8 mouse cellular contexts compared by ENCODE assay signal in the genomic region with DNA sequence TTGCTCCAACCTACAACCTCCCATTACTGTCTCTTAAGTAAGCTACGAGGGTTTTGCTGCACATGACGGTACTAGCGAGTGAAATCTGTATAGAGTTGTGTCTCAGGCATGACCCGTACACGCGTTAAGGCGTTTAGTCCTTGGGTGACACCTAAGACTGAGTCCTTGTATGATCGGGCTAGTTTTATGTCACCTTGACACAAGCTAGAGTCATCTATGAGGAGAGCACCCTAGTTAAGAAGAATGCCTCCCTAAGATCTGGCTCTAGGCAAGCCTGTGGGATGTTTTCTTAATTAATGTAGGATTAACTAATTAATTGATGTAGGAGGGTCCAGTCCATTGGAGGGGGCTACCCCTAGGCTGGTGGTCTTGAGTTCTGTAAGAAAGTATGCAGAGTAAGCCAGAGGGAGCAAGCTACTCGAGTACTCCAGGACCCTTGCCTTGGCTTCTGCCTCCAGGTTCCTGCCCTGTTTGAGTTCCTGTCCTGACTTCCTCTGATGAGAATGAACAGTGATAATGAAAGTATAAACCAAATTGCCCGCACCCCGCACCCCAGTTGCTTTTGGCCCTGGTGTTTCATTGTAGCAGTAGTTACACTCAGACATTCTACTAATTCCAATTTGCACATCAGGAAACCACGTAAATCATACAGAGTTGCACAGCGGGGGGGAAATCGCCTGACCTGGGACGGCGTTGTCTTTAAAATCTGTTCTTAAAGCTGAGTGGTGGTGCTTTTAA. TPM values are rescaled to one million over a fixed set of nuclear protein-coding genes. Genes with fewer than 3 reads are reported as not detected.
DNase-seq lines count a peak whose midpoint lies in the region; ATAC-seq and TF ChIP-seq lines count a peak whose summit lies in the region.

No protein-coding gene starts in this region.

- DNase-seq in heart, adult 11 months = peak; percentile 94
- DNase-seq in heart, postnatal 25 days (ENCODE audit: low spot score) = no peak
- peak; percentile 10 for DNase-seq in adrenal gland, postnatal 25 days
- DNase-seq in hindbrain, embryonic 10.5 days (ENCODE audit: low spot score) = peak; percentile 35
- peak; percentile 48 for DNase-seq in limb, embryonic 11.5 days (ENCODE audit: low spot score)
- peak; percentile 94 for DNase-seq in midbrain, embryonic 11.5 days (ENCODE audit: low spot score, missing footprints)
- peak; percentile 28 for DNase-seq in thymus, adult 2 months

- TF ChIP-seq POLR2A in embryonic fibroblast, embryonic 13.5 days (IDR thresholded peaks at IDR 0.05; ENCODE audit: low read depth, low read length) = peak; percentile 11; the same call in 1 of the 2 replicates
- no peak for TF ChIP-seq POLR2A in thymus, adult 2 months (IDR thresholded peaks at IDR 0.05; ENCODE audit: control insufficient read depth, extremely low read depth, insufficient read depth, low read length, poor library complexity)

- peak overlapping the region; percentile 66 for H3K4me3 ChIP-seq in embryonic fibroblast, embryonic 13.5 days (ENCODE audit: insufficient read depth, low read length)
- peak overlapping the region; percentile 98 for H3K4me3 ChIP-seq in hindbrain, embryonic 10.5 days
- peak overlapping the region; percentile 95 for H3K4me3 ChIP-seq in limb, embryonic 11.5 days (ENCODE audit: low read depth, low read length)
- H3K4me3 ChIP-seq in midbrain, embryonic 11.5 days (ENCODE audit: low read depth, low read length) = peak overlapping the region; percentile 20; the same call in 1 of the 2 replicates
- peak overlapping the region; percentile 26 for H3K4me3 ChIP-seq in thymus, adult 2 months (ENCODE audit: control insufficient read depth, insufficient read depth, low read length)

- H3K4me1 ChIP-seq in embryonic fibroblast, embryonic 13.5 days (ENCODE audit: control insufficient read depth, insufficient read depth, low read length) = peaks cover 5% of the 10 kb centered on the region; the same call in 1 of the 2 replicates
- peaks cover 20% of the 10 kb centered on the region for H3K4me1 ChIP-seq in hindbrain, embryonic 10.5 days (replicated peaks)
- H3K4me1 ChIP-seq in limb, embryonic 11.5 days (ENCODE audit: control insufficient read depth, insufficient read depth, low read length) = peaks cover 7% of the 10 kb centered on the region; the same call in 1 of the 2 replicates
- peaks cover 13% of the 10 kb centered on the region for H3K4me1 ChIP-seq in midbrain, embryonic 11.5 days (ENCODE audit: control insufficient read depth, insufficient read depth, low read length)
- H3K4me1 ChIP-seq in thymus, adult 2 months (replicated peaks; ENCODE audit: control insufficient read depth, insufficient read depth, low read length) = peaks cover 14% of the 10 kb centered on the region

- H3K36me3 ChIP-seq in hindbrain, embryonic 10.5 days = peaks cover 6% of the 10 kb centered on the region
- H3K36me3 ChIP-seq in limb, embryonic 11.5 days (ENCODE audit: control insufficient read depth, insufficient read depth, low read length) = no peaks in the 10 kb centered on the region
- no peaks in the 10 kb centered on the region for H3K36me3 ChIP-seq in midbrain, embryonic 11.5 days (ENCODE audit: control insufficient read depth, insufficient read depth, low read length)
- no peaks in the 10 kb centered on the region for H3K36me3 ChIP-seq in thymus, adult 2 months (ENCODE audit: control insufficient read depth, insufficient read depth, low read length)

- ATAC-seq in limb, embryonic 11.5 days (ENCODE audit: insufficient number of reproducible peaks, low FRiP score, low TSS enrichment, low read depth) = peak; percentile 36; the same call in 1 of the 2 replicates
- peak; percentile 36 for ATAC-seq in midbrain, embryonic 11.5 days (ENCODE audit: low FRiP score)

- H3K27ac ChIP-seq in embryonic fibroblast, embryonic 13.5 days (ENCODE audit: insufficient read depth, low read length) = peak overlapping the region; percentile 52
- H3K27ac ChIP-seq in hindbrain, embryonic 10.5 days = peak overlapping the region; percentile 69
- no peak overlapping the region for H3K27ac ChIP-seq in limb, embryonic 11.5 days (replicated peaks; ENCODE audit: low read depth, low read length)
- no peak overlapping the region for H3K27ac ChIP-seq in midbrain, embryonic 11.5 days (ENCODE audit: low read depth, low read length)
- peak overlapping the region; percentile 58; the same call in 1 of the 2 replicates for H3K27ac ChIP-seq in thymus, adult 2 months (ENCODE audit: control insufficient read depth, insufficient read depth, low read length)

- no peaks in the 10 kb centered on the region for H3K27me3 ChIP-seq in hindbrain, embryonic 10.5 days (ENCODE audit: insufficient read depth, poor library complexity, severe bottlenecking)
- no peaks in the 10 kb centered on the region for H3K27me3 ChIP-seq in limb, embryonic 11.5 days (ENCODE audit: control insufficient read depth, insufficient read depth, low read length)
- H3K27me3 ChIP-seq in midbrain, embryonic 11.5 days (ENCODE audit: control insufficient read depth, insufficient read depth, low read length) = no peaks in the 10 kb centered on the region
- H3K27me3 ChIP-seq in thymus, adult 2 months (ENCODE audit: control insufficient read depth, insufficient read depth, low read length) = no peaks in the 10 kb centered on the region

- WGBS in hindbrain, embryonic 10.5 days = 21% methylated on average over 16 of the region's 16 CpGs
- WGBS in limb, embryonic 11.5 days = 21% methylated on average over 16 of the region's 16 CpGs
- 23% methylated on average over 16 of the region's 16 CpGs for WGBS in midbrain, embryonic 11.5 days
- WGBS in thymus, adult 2 months = 2% methylated on average over 16 of the region's 16 CpGs

- no peak overlapping the region for H3K9ac ChIP-seq in limb, embryonic 11.5 days (ENCODE audit: low read length)
- H3K9ac ChIP-seq in midbrain, embryonic 11.5 days (ENCODE audit: low read length) = peak overlapping the region; percentile 27; the same call in 1 of the 2 replicates

- no peaks in the 10 kb centered on the region for H3K9me3 ChIP-seq in hindbrain, embryonic 10.5 days
- H3K9me3 ChIP-seq in limb, embryonic 11.5 days (ENCODE audit: control insufficient read depth, low read length) = no peaks in the 10 kb centered on the region
- H3K9me3 ChIP-seq in midbrain, embryonic 11.5 days (ENCODE audit: control insufficient read depth, low read length) = no peaks in the 10 kb centered on the region

- H3K4me2 ChIP-seq in limb, embryonic 11.5 days (ENCODE audit: low read depth, severe bottlenecking) = peak overlapping the region; percentile 69
- peak overlapping the region; percentile 82 for H3K4me2 ChIP-seq in midbrain, embryonic 11.5 days

- TF ChIP-seq CTCF in embryonic fibroblast, embryonic 13.5 days (IDR thresholded peaks at IDR 0.05; ENCODE audit: borderline replicate concordance, insufficient read depth, low read length) = no peak
- no peak for TF ChIP-seq CTCF in thymus, adult 2 months (IDR thresholded peaks at IDR 0.05; ENCODE audit: borderline replicate concordance, control insufficient read depth, extremely low read depth, insufficient read depth, low read length, poor library complexity)

- intact Hi-C loops in heart, postnatal 25 days (cut with DNase I) = loop anchor here (5.0 kb wide), 1 partner anchor 138 kb away; a partner anchor contains a TSS

RNA-seq across cellular contexts. Expression of a gene that starts 0.9 kb away (rescaled TPM):
- total RNA-seq in heart, postnatal 25 days (2021) = 10 to 100 TPM; 17.4 to 18.1 TPM
- total RNA-seq in adrenal gland, postnatal 25 days (2021) = 42.9 and 43.3 TPM in 2 replicates
- 26.2 and 27.4 TPM in 2 replicates for polyA plus RNA-seq in embryonic fibroblast, embryonic 13.5 days (2011; ENCODE audit: insufficient read length, low read depth, missing spikeins)
- 12.4 and 16.6 TPM in 2 replicates for polyA plus RNA-seq in hindbrain, embryonic 10.5 days (2016; fragmentation: Nextera tagmentation; extraction: Ambion mirVana)
- polyA plus RNA-seq in limb, embryonic 11.5 days (2014; fragmentation: Nextera tagmentation; extraction: Ambion mirVana) = 24.2 and 26.4 TPM in 2 replicates
- 24.5 and 24.6 TPM in 2 replicates for polyA plus RNA-seq in midbrain, embryonic 11.5 days (2014; fragmentation: Nextera tagmentation; extraction: Ambion mirVana)
- polyA plus RNA-seq in thymus, adult 2 months (2012; rRNA removed) = 7.5 and 8.4 TPM in 2 replicates

Comparison
In these comparisons a context has a peak if more than half of its experiments do, and no peak if none do; other contexts are left out.
1. H3K27ac ChIP-seq: peak in embryonic fibroblast, embryonic 13.5 days (single experiment), hindbrain, embryonic 10.5 days (single experiment) and thymus, adult 2 months (single experiment); none in limb, embryonic 11.5 days (single experiment) and midbrain, embryonic 11.5 days (single experiment).
2. H3K4me3 ChIP-seq: peak in every context shown above with its lines; median percentile 98 in hindbrain, embryonic 10.5 days; 95 in limb, embryonic 11.5 days; 66 in embryonic fibroblast, embryonic 13.5 days; 26 in thymus, adult 2 months; 20 in midbrain, embryonic 11.5 days.